Mouse (Mus musculus) E14TG2a.4 (cell line): ENCODE results near the gene Nfu1.

Experiments
- CTCF ChIP-seq: conservative IDR thresholded peaks from 2 replicates; pipeline ENCODE4 v1.5.1; 2014; ENCODE audit warnings: low read length
- NANOG ChIP-seq: IDR thresholded peaks from 2 replicates; pipeline ENCODE4 v1.6.1; 2014; ENCODE audit warnings: borderline replicate concordance, low read length, mixed read lengths
- POU5F1 ChIP-seq: IDR thresholded peaks from 2 replicates; pipeline ENCODE4 v1.6.1; 2014; ENCODE audit warnings: low read length, borderline replicate concordance

DNA sequence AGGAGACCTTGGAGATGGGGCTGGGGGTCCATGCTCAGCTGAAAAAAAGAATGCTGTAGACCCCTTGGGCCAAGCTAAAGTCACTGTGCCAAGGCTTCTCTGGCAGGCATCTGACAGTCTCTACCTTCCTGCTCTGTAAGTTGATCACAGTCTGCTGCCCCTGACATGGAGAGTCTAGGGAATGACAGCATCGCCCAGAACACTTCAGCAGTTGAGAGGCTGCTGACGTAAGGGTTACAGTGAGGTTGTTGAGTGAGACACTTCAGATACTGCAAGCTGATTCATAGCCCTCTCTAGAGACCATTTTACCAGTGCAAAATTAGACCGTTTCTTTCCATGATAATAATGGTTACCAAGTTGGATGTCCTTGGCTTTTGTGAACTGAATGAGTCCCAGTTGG lies 18.0 kb upstream of the Nfu1 start:
- no peak for TF ChIP-seq CTCF
- no peak for TF ChIP-seq POU5F1
- no peak for TF ChIP-seq NANOG
